Mouse (Mus musculus): ENCODE results near the gene Arhgap27.

DNA sequence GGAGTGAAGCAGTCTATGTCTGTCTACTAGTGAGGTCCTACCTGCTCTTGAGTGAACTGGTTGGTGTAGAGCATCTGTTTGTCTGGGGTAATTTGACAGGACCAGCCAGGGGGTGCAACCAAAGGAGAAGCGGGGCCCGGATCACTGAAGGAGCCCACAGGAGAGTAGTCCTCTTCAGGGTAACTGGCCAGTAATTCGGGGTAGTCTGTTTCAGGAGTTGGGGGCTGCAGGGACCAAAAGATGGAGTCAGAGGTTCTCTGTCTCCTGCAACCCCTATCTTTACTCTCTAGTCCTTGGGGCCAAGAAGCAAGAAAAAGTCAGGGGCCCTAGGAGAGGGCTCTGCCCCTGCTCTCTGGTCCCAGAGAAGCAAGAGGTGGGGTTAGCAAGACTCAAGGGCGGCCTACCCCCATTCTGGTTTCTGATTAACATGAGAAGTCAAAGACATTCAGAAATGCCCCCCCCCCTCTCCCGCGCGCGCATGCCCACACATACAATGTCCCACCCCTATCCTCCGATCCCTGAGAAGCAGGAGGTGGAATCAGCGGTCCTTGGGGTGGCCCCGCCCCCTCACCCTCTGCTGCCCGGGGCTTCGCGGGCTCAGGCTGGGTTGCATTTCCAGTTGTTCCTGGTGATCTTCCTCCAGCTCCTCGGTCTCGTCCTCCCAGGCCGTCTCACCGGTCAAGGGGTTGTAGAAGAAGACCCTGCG is 23.9 kb downstream of the Arhgap27 start:
- TF ChIP-seq CTCF (IDR thresholded peaks at IDR 0.05; ENCODE audit: control insufficient read depth, insufficient read depth, low read length), result no peak
- TF ChIP-seq POLR2A (IDR thresholded peaks at IDR 0.05; ENCODE audit: borderline replicate concordance, control insufficient read depth, low read depth, low read length), result no peak
